Mouse (Mus musculus): ENCODE results near the gene Rbm4. TPM values are rescaled to one million over a fixed set of nuclear protein-coding genes. Genes with fewer than 3 reads are reported as not detected.

Gene Rbm4
- polyA plus RNA-seq, 1 experiment from 2014 or later: 72.3 TPM

Other genes starting within 250 kb of the Rbm4 start
- 13.2 and 14.7 TPM in 2 replicates for gene Lrfn4, start 178.2 kb downstream of the Rbm4 start, polyA plus RNA-seq (2015; fragmentation: Nextera tagmentation; extraction: Ambion mirVana)
- gene Rce1, start 168.3 kb downstream of the Rbm4 start, polyA plus RNA-seq (2015; fragmentation: Nextera tagmentation; extraction: Ambion mirVana): 50.6 and 54.2 TPM in 2 replicates
- gene Gm960, start 95.2 kb downstream of the Rbm4 start, polyA plus RNA-seq (2015; fragmentation: Nextera tagmentation; extraction: Ambion mirVana): 6.6 and 7.0 TPM in 2 replicates
- gene Sptbn2, start 82.7 kb downstream of the Rbm4 start, polyA plus RNA-seq (2015; fragmentation: Nextera tagmentation; extraction: Ambion mirVana): 29.2 and 33.5 TPM in 2 replicates
- gene Rbm4b, start 37.4 kb downstream of the Rbm4 start, polyA plus RNA-seq (2015; fragmentation: Nextera tagmentation; extraction: Ambion mirVana): 134 and 139 TPM in 2 replicates
- 22.9 and 23.9 TPM in 2 replicates for gene Gm21992, start 17.7 kb upstream of the Rbm4 start, polyA plus RNA-seq (2015; fragmentation: Nextera tagmentation; extraction: Ambion mirVana)
- gene Rbm14, start 17.7 kb upstream of the Rbm4 start, polyA plus RNA-seq (2015; fragmentation: Nextera tagmentation; extraction: Ambion mirVana): 62.4 and 64.8 TPM in 2 replicates
- 40.8 and 41.4 TPM in 2 replicates for gene Ccs, start 45.4 kb upstream of the Rbm4 start, polyA plus RNA-seq (2015; fragmentation: Nextera tagmentation; extraction: Ambion mirVana)
- gene Ccdc87, start 45.5 kb upstream of the Rbm4 start, polyA plus RNA-seq (2015; fragmentation: Nextera tagmentation; extraction: Ambion mirVana): 0.55 and 0.73 TPM in 2 replicates
- 76.5 and 78.7 TPM in 2 replicates for gene Ctsf, start 61.2 kb upstream of the Rbm4 start, polyA plus RNA-seq (2015; fragmentation: Nextera tagmentation; extraction: Ambion mirVana)
- 1.6 and 2.3 TPM in 2 replicates for gene Actn3, start 84.0 kb upstream of the Rbm4 start, polyA plus RNA-seq (2015; fragmentation: Nextera tagmentation; extraction: Ambion mirVana)
- gene Zdhhc24, start 84.8 kb upstream of the Rbm4 start, polyA plus RNA-seq (2015; fragmentation: Nextera tagmentation; extraction: Ambion mirVana): 23.3 and 24.1 TPM in 2 replicates
- 8.5 and 10.3 TPM in 2 replicates for gene Bbs1, start 112.7 kb upstream of the Rbm4 start, polyA plus RNA-seq (2015; fragmentation: Nextera tagmentation; extraction: Ambion mirVana)
- 106 and 108 TPM in 2 replicates for gene Dpp3, start 134.4 kb upstream of the Rbm4 start, polyA plus RNA-seq (2015; fragmentation: Nextera tagmentation; extraction: Ambion mirVana)
- gene Peli3, start 149.2 kb upstream of the Rbm4 start, polyA plus RNA-seq (2015; fragmentation: Nextera tagmentation; extraction: Ambion mirVana): 13.3 and 13.7 TPM in 2 replicates
- gene Mrpl11, start 168.2 kb upstream of the Rbm4 start, polyA plus RNA-seq (2015; fragmentation: Nextera tagmentation; extraction: Ambion mirVana): 95.7 and 101 TPM in 2 replicates
- gene Npas4, start 196.4 kb upstream of the Rbm4 start, polyA plus RNA-seq (2015; fragmentation: Nextera tagmentation; extraction: Ambion mirVana): 0.31 and 0.51 TPM in 2 replicates
- gene Slc29a2, start 230.0 kb upstream of the Rbm4 start, polyA plus RNA-seq (2015; fragmentation: Nextera tagmentation; extraction: Ambion mirVana): 12.2 and 15.4 TPM in 2 replicates
- 93.1 and 97.9 TPM in 2 replicates for gene B4gat1, start 244.9 kb upstream of the Rbm4 start, polyA plus RNA-seq (2015; fragmentation: Nextera tagmentation; extraction: Ambion mirVana)
- 2.7 and 5.1 TPM in 2 replicates for gene AC124502.3, start 245.0 kb upstream of the Rbm4 start, polyA plus RNA-seq (2015; fragmentation: Nextera tagmentation; extraction: Ambion mirVana)
- gene Brms1, start 247.5 kb upstream of the Rbm4 start, polyA plus RNA-seq (2015; fragmentation: Nextera tagmentation; extraction: Ambion mirVana): 30.7 and 31.7 TPM in 2 replicates

Measured in hindbrain, embryonic 15.5 days (tissue).